In genomic region chr4:144918501-144918900, GRCm38 (mm10) we compare ENCODE assay signal across 20 mouse cellular contexts. TPM values are rescaled to one million over a fixed set of nuclear protein-coding genes. Genes with fewer than 3 reads are reported as not detected.
A peak's percentile ranks its signal among the peaks of the same experiment; 100 is the strongest.
DNase-seq lines count a peak whose midpoint lies in the region; ATAC-seq lines count a peak whose summit lies in the region.
"Had no signal": no experiment of that assay in that cellular context is flagged by ENCODE, and none has a peak within 500 bp of the region (broad histone marks: within the 10 kb centered on the region; RNA-seq: fewer than 3 reads in every experiment).

No protein-coding gene starts in this region.

- intact Hi-C loops in left cerebral cortex, postnatal 25 days (cut with DNase I): no loop called here

- DNase-seq in frontal cortex, postnatal 10 days (ENCODE audit: low spot score in 2 of 2): no peak
- peak; percentile 14 to 60 for DNase-seq in left cerebral cortex, postnatal 25 days (ENCODE audit: low spot score in 2 of 2)
- no peak for DNase-seq in left cerebral cortex, adult 11 months (ENCODE audit: low spot score)
- DNase-seq in right cerebral cortex, adult 2 months (ENCODE audit: low spot score in 2 of 2): peak; percentile 10 to 23
- DNase-seq in right cerebral cortex, postnatal 14 days: no peak
- DNase-seq: adrenal gland, adult 8-10 months; adrenal gland, postnatal 14 days; adrenal gland, postnatal 36 days; B cell, adult 2 months; cerebellum, adult 11 months; cerebellum, adult 2 months; cerebellum, adult 9-10 months; cerebellum, postnatal 25 days; forebrain, postnatal 0 days had no signal

- ATAC-seq in frontal cortex, adult (ENCODE audit: low TSS enrichment): peak; percentile 55; the same call in 1 of the 2 replicates
- ATAC-seq: activated CD4-positive, CD25-positive, alpha-beta regulatory T cell, adult 4 months; CD4-positive, CD25-positive, alpha-beta regulatory T cell, adult 4 months; forebrain, embryonic 13.5 days; forebrain, embryonic 15.5 days; forebrain, postnatal 0 days; Patski had no signal

RNA-seq across cellular contexts. Expression of gene Dhrs3, which starts 25.9 kb away (rescaled TPM):
- total RNA-seq in left cerebral cortex, postnatal 25 days (2021): 10 to 100 TPM; 29.6 to 35.8 TPM

Comparison
In these comparisons a context has a peak if more than half of its experiments do, and no peak if none do; other contexts are left out.
1. DNase-seq: peak in left cerebral cortex, postnatal 25 days (2 of 2) and right cerebral cortex, adult 2 months (2 of 2); none in frontal cortex, postnatal 10 days (0 of 2), left cerebral cortex, adult 11 months (single experiment) and right cerebral cortex, postnatal 14 days (single experiment).